Mouse (Mus musculus) liver, embryonic 13.5 days (tissue): ENCODE measurements around the gene Gars. TPM values are rescaled to one million over a fixed set of nuclear protein-coding genes. Genes with fewer than 3 reads are reported as not detected.
A peak's percentile ranks its signal among the peaks of the same experiment; 100 is the strongest.

Source experiments
- ATAC-seq: fragments of 200-750 bp; cut with Nextera tagmentation; 2 replicates; pipeline ENCODE4 v1.8.0; 2017; ENCODE audit warnings: low read depth, mild to moderate bottlenecking, moderate number of reproducible peaks, moderate library complexity
- DNase-seq: peaks from one replicate; pipeline ENCODE4 v3.0.0; 2022
- H3K27ac ChIP-seq: fragments of 300-500 bp; sonication (generic); 2 replicates; pipeline ENCODE4 v1.5.1; 2015; ENCODE audit warnings: moderate library complexity, mild to moderate bottlenecking, inconsistent platforms
- H3K27me3 ChIP-seq: fragments of 300-500 bp; sonication (generic); 2 replicates; pipeline ENCODE4 v1.6.1; 2015; ENCODE audit warnings: mild to moderate bottlenecking, inconsistent platforms
- H3K36me3 ChIP-seq: fragments of 300-500 bp; sonication (generic); 2 replicates; pipeline ENCODE4 v1.6.1; 2015; ENCODE audit warnings: mild to moderate bottlenecking, inconsistent platforms
- H3K4me1 ChIP-seq: fragments of 300-500 bp; sonication (generic); replicated peaks from 2 replicates; pipeline ENCODE4 v1.6.1; 2015; ENCODE audit warnings: inconsistent platforms
- H3K4me2 ChIP-seq: fragments of 300-500 bp; sonication (generic); 2 replicates; pipeline ENCODE4 v1.6.1; 2015; ENCODE audit warnings: inconsistent platforms, mild to moderate bottlenecking, moderate library complexity
- H3K4me3 ChIP-seq: fragments of 300-500 bp; sonication (generic); replicated peaks from 2 replicates; pipeline ENCODE4 v1.5.1; 2015; ENCODE audit warnings: mild to moderate bottlenecking, inconsistent platforms
- H3K9ac ChIP-seq: fragments of 300-500 bp; sonication (generic); 2 replicates; pipeline ENCODE4 v1.6.1; 2015; ENCODE audit warnings: mild to moderate bottlenecking, inconsistent platforms
- H3K9me3 ChIP-seq: fragments of 300-500 bp; sonication (generic); replicated peaks from 2 replicates; pipeline ENCODE4 v1.6.1; 2016; ENCODE audit warnings: inconsistent platforms
- WGBS: fragments of 180-500 bp; shearing (Covaris S2); methylation state at CpG from one replicate; pipeline ENCODE4 v1.1.7; 2015; ENCODE audit not compliant: insufficient replicate concordance; 5-methylcytosine and 5-hydroxymethylcytosine counted together
- polyA plus RNA-seq: library from polyadenylated mRNA; unstranded; fragments of >200 nt; fragmentation: Nextera tagmentation; extraction: Ambion mirVana; gene quantifications from 2 replicates; pipeline ENCODE4 v1.2.1, GENCODE M21; 2015

Gars gene
- polyA plus RNA-seq, 1 experiment from 2014 or later: 140 TPM

- H3K36me3 ChIP-seq: no peaks in the 10 kb centered on the region
- 58% methylated on average over 5 of the region's 5 CpGs for WGBS
- no peak overlapping the region for H3K27ac ChIP-seq
These were observed 60.8 kb downstream of the Gars start for GRCm38 (mm10) chr6:55098603-55099002.

DNA sequence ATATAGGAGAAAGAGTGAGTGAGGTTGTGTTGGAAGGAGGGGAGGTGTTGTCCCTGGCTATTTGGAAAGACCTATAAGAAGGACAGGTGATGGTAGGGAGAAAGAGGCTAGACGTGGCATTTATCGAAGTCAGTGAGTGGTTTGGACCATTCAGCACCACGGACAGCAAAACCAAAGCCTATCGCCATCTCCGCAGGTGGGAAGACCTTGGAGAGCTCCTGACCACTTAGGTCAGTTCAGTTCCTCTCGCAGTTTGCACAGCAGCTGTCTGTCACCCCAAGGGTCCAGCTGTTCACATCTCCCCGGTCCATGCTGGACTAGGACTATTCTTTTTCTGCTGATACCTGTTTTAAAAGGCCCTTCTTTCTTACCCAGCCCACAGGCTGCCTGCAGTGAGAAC lies 70.6 kb downstream of the Gars start:
- no peak overlapping the region for H3K27ac ChIP-seq
- H3K4me3 ChIP-seq: no peak overlapping the region
- H3K4me2 ChIP-seq: no peak overlapping the region
- H3K9me3 ChIP-seq: no peaks in the 10 kb centered on the region
- ATAC-seq (no peak), DNase-seq (peak; percentile 13)
- H3K36me3 ChIP-seq: no peaks in the 10 kb centered on the region
- no peak overlapping the region for H3K9ac ChIP-seq
- H3K4me1 ChIP-seq: no peaks in the 10 kb centered on the region
- 11% methylated on average over 7 of the region's 7 CpGs for WGBS
- 0 out of 2 replicates have a peak, but pooled peaks cover 4% of the 10 kb centered on the region for H3K27me3 ChIP-seq

More at GRCm38 (mm10) chr6:55098603-55099002, 60.8 kb downstream of the Gars start:
- Histone ChIP-seq H3K4me3 (no peak overlapping the region), H3K27me3 (no peaks in the 10 kb centered on the region), H3K9me3 (no peaks in the 10 kb centered on the region), H3K9ac (no peak overlapping the region), H3K4me1 (no peaks in the 10 kb centered on the region), H3K4me2 (no peak overlapping the region)
- no peak for DNase-seq
- ATAC-seq: no peak

GRCm38 (mm10) chr6:55117325-55118109 lies 79.7 kb downstream of the Gars start:
- ATAC-seq (peak; percentile 79), DNase-seq (peak; percentile 12)
- Histone ChIP-seq H3K9me3 (no peaks in the 10 kb centered on the region), H3K4me3 (peak overlapping the region; percentile 40), H3K9ac (no peak overlapping the region; the same call in 1 of the 2 replicates), H3K4me2 (peak overlapping the region; percentile 63), H3K27me3 (peaks cover 68% of the 10 kb centered on the region), H3K27ac (no peak overlapping the region), H3K36me3 (no peaks in the 10 kb centered on the region), H3K4me1 (no peaks in the 10 kb centered on the region)
- WGBS: 2% methylated on average over 68 of the region's 68 CpGs

DNA sequence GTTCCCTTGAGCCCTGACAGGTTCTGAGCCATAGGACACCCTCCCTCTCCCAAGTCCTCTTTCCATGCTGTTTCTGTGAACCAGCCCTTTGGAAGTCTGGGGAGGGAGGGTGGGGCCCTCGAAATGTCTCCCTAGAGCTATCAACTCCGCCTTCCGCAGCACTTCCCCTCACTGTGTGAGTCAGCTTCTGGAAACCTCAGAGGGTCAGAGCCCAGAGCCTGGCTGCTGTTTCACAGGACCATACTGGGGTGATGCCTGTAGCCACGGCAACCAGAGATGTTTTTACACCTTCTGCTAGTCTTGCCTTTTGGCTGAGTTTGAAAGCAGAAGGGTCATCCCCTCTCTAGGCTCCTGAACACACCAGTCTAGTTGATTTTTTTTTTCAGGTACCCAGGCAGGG lies 85.2 kb downstream of the Gars start:
- no peak overlapping the region for H3K4me3 ChIP-seq
- ATAC-seq (no peak), DNase-seq (no peak)
- H3K9me3 ChIP-seq: no peaks in the 10 kb centered on the region
- H3K27ac ChIP-seq: no peak overlapping the region
- H3K4me1 ChIP-seq: no peaks in the 10 kb centered on the region
- 12% methylated on average over 4 of the region's 4 CpGs for WGBS
- no peak overlapping the region for H3K9ac ChIP-seq
- H3K36me3 ChIP-seq: no peaks in the 10 kb centered on the region
- H3K27me3 ChIP-seq: peaks cover 25% of the 10 kb centered on the region
- no peak overlapping the region for H3K4me2 ChIP-seq

GRCm38 (mm10) chr6:55126576-55126975 lies 88.8 kb downstream of the Gars start:
- DNase-seq: no peak
- 66% methylated on average over 5 of the region's 5 CpGs for WGBS
- H3K9ac ChIP-seq: no peak overlapping the region
- H3K4me1 ChIP-seq: no peaks in the 10 kb centered on the region
- no peak overlapping the region for H3K27ac ChIP-seq
- H3K9me3 ChIP-seq: no peaks in the 10 kb centered on the region
- no peaks in the 10 kb centered on the region for H3K36me3 ChIP-seq
- H3K4me2 ChIP-seq: no peak overlapping the region
- H3K27me3 ChIP-seq: no peaks in the 10 kb centered on the region
- H3K4me3 ChIP-seq: no peak overlapping the region
- no peak for ATAC-seq

DNA sequence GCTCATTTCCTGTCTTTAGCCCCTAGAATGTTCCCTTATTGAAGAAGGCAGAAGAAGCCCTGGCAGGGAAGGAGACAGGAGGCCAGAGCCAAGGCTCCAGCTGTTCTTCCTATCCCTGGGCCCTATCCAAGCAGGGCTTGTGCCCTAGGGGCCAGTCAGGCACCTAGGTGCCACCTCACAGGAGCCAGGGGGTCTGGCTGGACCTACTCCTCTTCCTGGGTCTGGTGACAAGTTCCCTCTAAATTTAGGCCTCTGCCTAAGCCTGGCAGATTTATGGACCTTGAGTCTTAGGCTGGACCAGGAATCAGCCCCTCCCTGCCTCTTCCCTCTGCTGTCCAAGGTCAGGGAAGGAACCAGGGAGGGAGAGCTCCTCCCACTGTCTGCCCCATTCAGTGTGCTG lies 90.6 kb downstream of the Gars start:
- no peak for ATAC-seq
- no peak for DNase-seq

More for the DNA sequence above, 90.6 kb downstream of the Gars start:
- Histone ChIP-seq H3K4me2 (no peak overlapping the region), H3K9ac (no peak overlapping the region), H3K4me1 (no peaks in the 10 kb centered on the region), H3K9me3 (no peaks in the 10 kb centered on the region), H3K27ac (no peak overlapping the region), H3K36me3 (no peaks in the 10 kb centered on the region), H3K4me3 (no peak overlapping the region), H3K27me3 (no peaks in the 10 kb centered on the region)

Other genes with a start within 250 kb of the Gars start
- 2.4 and 2.7 TPM in 2 replicates for gene Znrf2, start 221.1 kb upstream of the Gars start, polyA plus RNA-seq
- 1.5 and 1.9 TPM in 2 replicates for gene Nod1, start 65.4 kb upstream of the Gars start, polyA plus RNA-seq
- 7.3 and 8.2 TPM in 2 replicates for gene Ggct, start 45.1 kb upstream of the Gars start, polyA plus RNA-seq
- gene Crhr2, start 95.0 kb downstream of the Gars start, polyA plus RNA-seq: 0.45 and 0.60 TPM in 2 replicates
- 0.20 and 0.24 TPM in 2 replicates for gene Inmt, start 137.0 kb downstream of the Gars start, polyA plus RNA-seq
- 1.4 and 1.7 TPM in 2 replicates for gene Mindy4, start 165.4 kb downstream of the Gars start, polyA plus RNA-seq